In the genomic region with DNA sequence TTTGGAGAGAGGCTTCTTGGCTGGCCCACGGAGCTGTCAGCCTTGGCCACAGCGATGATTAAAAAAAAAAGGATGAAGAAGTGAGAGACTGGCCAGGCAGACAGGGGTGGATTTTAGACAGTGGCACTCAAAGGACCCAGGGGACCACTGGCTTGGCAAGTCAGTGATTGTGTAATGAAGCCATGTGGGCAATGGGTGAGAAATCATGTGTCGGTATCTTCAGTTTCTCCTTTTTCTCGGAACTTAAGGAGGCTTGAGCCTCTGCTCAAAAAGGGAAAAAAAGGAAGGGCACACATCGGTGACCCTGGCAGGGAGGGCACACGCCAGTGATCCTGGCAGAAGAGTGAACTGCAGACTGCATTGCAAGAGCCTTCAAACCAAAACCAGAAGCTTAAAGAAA, we compare ENCODE assay signal across 27 mouse cellular contexts. TPM values are rescaled to one million over a fixed set of nuclear protein-coding genes. Genes with fewer than 3 reads are reported as not detected.
DNase-seq lines count a peak whose midpoint lies in the region; ATAC-seq lines count a peak whose summit lies in the region.
"Had no signal": no experiment of that assay in that cellular context is flagged by ENCODE, and none has a peak within 500 bp of the region (broad histone marks: within the 10 kb centered on the region; RNA-seq: fewer than 3 reads in every experiment).

No protein-coding gene starts in this region.

- peak; percentile 57 for DNase-seq in adrenal gland, postnatal 10 days
- no peak for DNase-seq in adrenal gland, adult 18-20 months (ENCODE audit: low spot score in 2 of 2)
- peak; percentile 8 for DNase-seq in splenic B cell, adult 2 months (ENCODE audit: low read depth, low spot score)
- no peak for DNase-seq in testis, postnatal 10 days (ENCODE audit: low spot score)
- no peak for DNase-seq in cerebellum, postnatal 4 days (ENCODE audit: low spot score in 2 of 2)
- DNase-seq: cerebellum, adult 11 months; cerebellum, adult 2 months; cerebellum, adult 9-11 months; cerebellum, postnatal 25 days; forebrain, postnatal 0 days; gastrocnemius, adult 2 months; gastrocnemius, postnatal 14 days; heart, adult 18-20 months; heart, postnatal 14 days; heart, postnatal 4 days had no signal

- H3K4me3 ChIP-seq in brown adipose tissue, adult 24 weeks (ENCODE audit: insufficient read depth, low read depth, low read length) = no peak overlapping the region
- H3K4me3 ChIP-seq: forebrain, embryonic 10.5 days; gastrocnemius, adult 2 months; heart, embryonic 13.5 days had no signal

- peaks cover 17% of the 10 kb centered on the region for H3K4me1 ChIP-seq in brown adipose tissue, adult 24 weeks (ENCODE audit: control insufficient read depth, insufficient read depth, insufficient read length, low read length)
- H3K4me1 ChIP-seq: forebrain, embryonic 10.5 days; heart, embryonic 13.5 days had no signal

- no peaks in the 10 kb centered on the region for H3K27me3 ChIP-seq in splenic B cell, adult 2 months (ENCODE audit: control insufficient read depth, insufficient read depth, low read length, poor library complexity, severe bottlenecking)

- H3K27ac ChIP-seq in brown adipose tissue, adult 24 weeks (replicated peaks; ENCODE audit: low read depth, low read length) = peak overlapping the region; percentile 88
- H3K27ac ChIP-seq: forebrain, embryonic 10.5 days; gastrocnemius, adult 2 months; heart, embryonic 13.5 days; hindbrain, embryonic 14.5 days; hindbrain, postnatal 0 days had no signal

- peak; percentile 62 for ATAC-seq in megakaryocyte, adult 5-6 weeks (ENCODE audit: poor library complexity, severe bottlenecking)
- no peak for ATAC-seq in monocyte, adult 5-6 weeks (replicated peaks; ENCODE audit: insufficient number of reproducible peaks, low FRiP score, low TSS enrichment, poor library complexity, severe bottlenecking)
- ATAC-seq: CD4-positive, CD25-positive, alpha-beta regulatory T cell, adult 4 months; forebrain, embryonic 14.5 days; forebrain, postnatal 0 days; hindbrain, postnatal 0 days; inflammation-experienced regulatory T-cells, adult 6 months; intestine, embryonic 16.5 days had no signal

- H3K36me3 ChIP-seq in splenic B cell, adult 2 months (ENCODE audit: control insufficient read depth, insufficient read depth, low read length, poor library complexity, severe bottlenecking) = no peaks in the 10 kb centered on the region
- H3K36me3 ChIP-seq: forebrain, embryonic 10.5 days; heart, embryonic 13.5 days had no signal

RNA-seq across cellular contexts. Expression of a gene that starts 10.7 kb away (rescaled TPM):
- 1 to 10 TPM; 7.6 to 10.0 TPM for total RNA-seq in adrenal gland, postnatal 10 days (2021)
- total RNA-seq in adrenal gland, adult 18-20 months (2021) = 10 to 100 TPM in 1 of 2 experiments, 1 to 10 TPM in 1; 4.5 to 18.4 TPM
- polyA plus RNA-seq in brown adipose tissue, adult 24 weeks (2012; ENCODE audit: insufficient read depth, insufficient read length, missing spikeins) = 24.6 and 33.8 TPM in 2 replicates
- 0.62 and 1.0 TPM in 2 replicates for total RNA-seq in megakaryocyte, adult 5-6 weeks (2015)
- total RNA-seq in megakaryocyte, adult 5-6 weeks (2017) = 0.37 and 1.2 TPM in 2 replicates
- total RNA-seq in monocyte, adult 5-6 weeks (2017) = not detected in 3 replicates
- polyA plus RNA-seq: C2C12; CD4-positive, CD25-positive, alpha-beta regulatory T cell, adult 4 months had no signal

Comparison
In these comparisons a context has a peak if more than half of its experiments do, and no peak if none do; other contexts are left out.
1. DNase-seq: peak in adrenal gland, postnatal 10 days (single experiment) and splenic B cell, adult 2 months (single experiment); none in adrenal gland, adult 18-20 months (0 of 2), testis, postnatal 10 days (single experiment) and cerebellum, postnatal 4 days (0 of 2).